Mouse (Mus musculus) left cerebral cortex, adult 2 months (tissue): ENCODE measurements around the gene Runx1. TPM values are rescaled to one million over a fixed set of nuclear protein-coding genes. Genes with fewer than 3 reads are reported as not detected.

ENCODE experiments used
- DNase-seq, 2 experiments: peaks; one replicate each; pipeline ENCODE4 v3.0.0; 2021 to 2022; ENCODE audit warnings: low spot score in 2 of 2, mixed read lengths in 1 of 2; ENCODE audit errors: extremely low spot score in 1 of 2
- H3K27ac ChIP-seq: fragments of 200-600 bp; 2 replicates; pipeline ENCODE4 v1.8.1; 2022
- H3K4me3 ChIP-seq: fragments of 200-600 bp; 2 replicates; pipeline ENCODE4 v1.8.1; 2022
- CTCF ChIP-seq: fragments of 200-600 bp; IDR thresholded peaks from 2 replicates; pipeline ENCODE4 v1.8.1; 2022; ENCODE audit warnings: antibody characterized with exemption, mild to moderate bottlenecking, moderate library complexity
- intact Hi-C: fragments of 180-260 bp; cut with DNase I; formaldehyde crosslinking; loops from one replicate; pipeline ENCODE4 v1.15.1; 2025
- total RNA-seq, 2 experiments: library from RNA; stranded (reverse); gene quantifications; 2 replicates each; pipeline ENCODE4 v1.2.3; 2021

Gene Runx1
- total RNA-seq, 2 experiments from 2014 or later, result 1.3 to 1.7 TPM

GRCm38 (mm10) chr16:92651256-92651655 lies 174.7 kb downstream of the Runx1 start:
- no peak for TF ChIP-seq CTCF
- no peak overlapping the region for H3K4me3 ChIP-seq
- DNase-seq, result no peak
- H3K27ac ChIP-seq, result no peak overlapping the region
- intact Hi-C loops, result no loop called here

- H3K27ac ChIP-seq, result no peak overlapping the region
- H3K4me3 ChIP-seq, result no peak overlapping the region
- intact Hi-C loops, result no loop called here
- no peak for DNase-seq
- TF ChIP-seq CTCF, result no peak
Observed at GRCm38 (mm10) chr16:92646153-92646552, 179.8 kb downstream of the Runx1 start.

- Histone ChIP-seq H3K4me3 (no peak overlapping the region), H3K27ac (no peak overlapping the region)
- no peak for DNase-seq
- intact Hi-C loops, result no loop called here
- TF ChIP-seq CTCF, result no peak
Observed at GRCm38 (mm10) chr16:92645423-92646115, 180.4 kb downstream of the Runx1 start.

GRCm38 (mm10) chr16:92644718-92645422 lies 181.1 kb downstream of the Runx1 start:
- intact Hi-C loops, result no loop called here
- H3K4me3 ChIP-seq, result no peak overlapping the region
- no peak overlapping the region for H3K27ac ChIP-seq
- DNase-seq, result no peak
- TF ChIP-seq CTCF, result no peak

- Histone ChIP-seq H3K4me3 (no peak overlapping the region), H3K27ac (no peak overlapping the region)
- intact Hi-C loops, result no loop called here
- DNase-seq, result no peak
- no peak for TF ChIP-seq CTCF
Observed at GRCm38 (mm10) chr16:92644315-92644714, 181.6 kb downstream of the Runx1 start.

GRCm38 (mm10) chr16:92642283-92642682 lies 183.7 kb downstream of the Runx1 start:
- no peak overlapping the region for H3K4me3 ChIP-seq
- intact Hi-C loops, result no loop called here

DNA sequence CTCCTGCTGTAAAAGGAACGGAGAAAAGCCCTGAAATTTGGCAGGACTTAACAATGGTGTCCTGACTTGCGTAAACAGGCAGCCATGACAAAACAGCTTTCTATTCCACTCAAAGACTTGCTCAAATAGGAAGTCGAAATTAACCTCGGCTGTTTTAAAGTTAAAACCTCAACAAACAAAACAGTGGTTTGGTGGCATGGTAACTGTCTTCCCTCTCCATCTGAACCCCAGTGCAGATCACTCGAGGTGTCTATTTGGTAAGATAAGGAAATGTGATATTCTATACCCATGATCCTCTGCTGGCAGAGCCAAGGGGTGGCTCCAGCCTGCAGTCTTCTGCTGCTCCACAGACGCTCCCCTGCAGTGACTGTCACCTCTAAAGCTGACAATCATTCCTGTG lies 184.9 kb downstream of the Runx1 start:
- Histone ChIP-seq H3K4me3 (no peak overlapping the region), H3K27ac (no peak overlapping the region)
- DNase-seq, result no peak
- intact Hi-C loops, result no loop called here
- no peak for TF ChIP-seq CTCF

More at GRCm38 (mm10) chr16:92642283-92642682, 183.7 kb downstream of the Runx1 start:
- no peak for DNase-seq
- no peak overlapping the region for H3K27ac ChIP-seq
- no peak for TF ChIP-seq CTCF

GRCm38 (mm10) chr16:92639093-92639492 lies 186.9 kb downstream of the Runx1 start:
- no peak for DNase-seq
- TF ChIP-seq CTCF, result no peak
- Histone ChIP-seq H3K27ac (no peak overlapping the region), H3K4me3 (no peak overlapping the region)
- intact Hi-C loops, result no loop called here

- no peak for TF ChIP-seq CTCF
- intact Hi-C loops, result no loop called here
- Histone ChIP-seq H3K27ac (no peak overlapping the region), H3K4me3 (no peak overlapping the region)
- DNase-seq, result no peak
Observed at GRCm38 (mm10) chr16:92637033-92637432, 188.9 kb downstream of the Runx1 start.

- intact Hi-C loops, result no loop called here
- no peak for TF ChIP-seq CTCF
- no peak overlapping the region for H3K4me3 ChIP-seq
- H3K27ac ChIP-seq, result no peak overlapping the region
- no peak for DNase-seq
Observed at GRCm38 (mm10) chr16:92632115-92632763, 193.7 kb downstream of the Runx1 start.

DNA sequence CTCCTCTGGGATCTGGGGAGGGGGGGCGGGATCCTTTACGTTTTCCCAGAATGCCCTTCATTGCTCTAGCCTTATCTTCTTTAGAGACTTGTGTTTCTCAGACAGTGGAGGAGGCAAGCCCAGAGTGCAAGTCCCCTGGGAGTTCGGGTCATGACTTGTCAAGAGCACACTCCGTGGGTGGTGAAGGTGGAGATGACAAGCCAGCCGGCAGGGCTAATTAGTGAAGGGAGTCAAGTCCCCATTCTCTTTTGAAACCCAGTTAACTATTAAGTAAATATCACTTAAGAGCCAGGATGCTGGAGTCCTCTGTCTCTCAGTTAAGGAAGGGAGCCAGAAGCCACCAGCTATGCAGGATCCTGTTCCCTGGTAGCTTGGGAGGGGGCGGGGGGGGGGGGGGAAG lies 194.3 kb downstream of the Runx1 start:
- intact Hi-C loops, result no loop called here
- H3K4me3 ChIP-seq, result no peak overlapping the region
- no peak overlapping the region for H3K27ac ChIP-seq
- no peak for DNase-seq
- no peak for TF ChIP-seq CTCF

- H3K27ac ChIP-seq, result no peak overlapping the region
Observed at GRCm38 (mm10) chr16:92630950-92631349, 195.0 kb downstream of the Runx1 start.

More at GRCm38 (mm10) chr16:92630950-92631349, 195.0 kb downstream of the Runx1 start:
- DNase-seq, result no peak
- TF ChIP-seq CTCF, result no peak
- intact Hi-C loops, result no loop called here
- no peak overlapping the region for H3K4me3 ChIP-seq
